Mouse (Mus musculus) urinary bladder, adult 2 months (tissue): ENCODE data around the gene Msi2. TPM values are rescaled to one million over a fixed set of nuclear protein-coding genes. Genes with fewer than 3 reads are reported as not detected.

Experiments used
- DNase-seq: peaks from one replicate; pipeline ENCODE4 v3.0.0; 2022; ENCODE audit warnings: low spot score
- polyA plus RNA-seq: library from polyadenylated mRNA; depleted of rRNA; stranded (reverse); fragments of >200 nt; gene quantifications from 2 replicates; pipeline ENCODE4 v1.2.3, GENCODE M21; 2012

The Msi2 gene
- polyA plus RNA-seq, 1 experiment: 44.7 TPM

DNA sequence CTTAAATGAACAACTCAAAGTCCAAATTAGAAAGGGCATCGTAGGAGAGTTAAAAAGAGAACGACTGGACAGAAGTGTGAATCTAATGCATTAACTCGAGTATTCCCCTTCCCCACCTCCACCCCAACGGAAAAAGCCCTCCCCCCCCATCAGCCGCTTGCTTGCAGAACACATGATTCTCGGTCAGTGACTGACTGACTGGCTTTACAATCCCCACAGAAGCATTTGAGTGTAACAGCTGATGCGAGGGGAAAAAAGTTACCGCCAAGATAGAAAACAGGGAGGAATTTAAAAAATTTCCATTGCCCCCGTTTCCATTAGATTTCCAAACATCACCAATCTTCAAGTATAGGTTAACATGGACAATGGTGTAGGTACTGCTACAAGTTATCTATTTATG, 4.8 kb downstream of the Msi2 start:
- DNase-seq: no peak

DNA sequence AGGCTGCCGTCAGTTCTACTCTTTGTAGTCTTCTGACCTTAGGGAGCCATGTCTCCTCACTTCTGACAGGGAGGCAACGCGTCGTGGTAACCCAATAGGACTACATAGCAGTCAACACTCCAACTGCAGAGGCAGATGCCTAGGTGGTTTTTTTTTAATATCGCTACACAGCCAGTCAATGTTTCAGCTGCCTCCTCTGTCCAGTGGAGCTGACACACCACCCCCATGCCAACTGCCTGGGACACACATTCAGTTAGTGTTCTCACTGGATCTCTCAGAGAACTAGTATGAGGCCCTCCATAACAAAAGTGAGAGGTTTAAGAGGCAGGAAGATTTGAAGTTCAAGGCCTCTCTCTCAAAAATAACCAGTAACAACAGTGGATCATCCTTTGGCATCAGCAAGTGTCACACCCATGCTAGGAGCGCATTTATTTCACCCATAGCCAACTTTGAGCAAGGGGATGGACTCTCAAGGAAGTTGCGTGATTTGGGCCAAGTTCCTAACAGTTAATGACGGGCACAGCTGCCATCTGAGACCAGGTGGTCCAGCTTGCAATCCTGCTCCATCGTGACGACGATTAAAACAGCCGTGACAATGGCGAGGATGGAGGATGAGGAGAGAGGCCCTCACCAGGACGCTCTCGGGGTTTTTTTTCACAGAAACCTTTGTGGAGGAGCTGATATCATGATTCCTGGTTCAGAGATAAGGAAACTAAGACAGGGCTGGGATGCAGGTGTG, 8.3 kb downstream of the Msi2 start:
- DNase-seq: no peak

DNA sequence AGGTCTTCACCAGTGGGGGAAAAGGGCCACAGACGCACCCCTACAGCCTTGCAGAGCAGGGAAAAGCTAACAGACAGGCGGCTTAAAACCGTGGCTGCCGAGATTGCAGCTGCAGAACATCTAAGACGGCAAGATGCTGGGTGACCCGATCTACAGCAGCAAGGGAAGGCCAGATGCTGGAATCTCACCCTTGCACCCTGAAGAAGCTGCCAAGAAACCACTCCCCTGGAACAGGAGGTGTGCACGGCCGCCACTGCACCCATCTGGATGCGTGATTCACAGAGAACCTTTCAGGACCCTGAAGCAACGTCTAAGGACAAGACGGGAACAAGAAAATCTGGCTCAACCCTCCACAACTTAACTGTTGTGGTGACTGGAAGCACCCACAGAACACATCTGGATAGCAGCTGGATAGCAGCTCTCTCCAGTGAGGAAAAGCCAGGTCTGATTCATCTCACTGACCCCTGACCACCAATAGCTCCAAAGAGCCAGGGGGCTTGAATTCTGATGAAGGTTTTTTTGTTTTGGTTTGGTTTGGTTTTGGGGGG, 11.0 kb downstream of the Msi2 start:
- DNase-seq: no peak

DNA sequence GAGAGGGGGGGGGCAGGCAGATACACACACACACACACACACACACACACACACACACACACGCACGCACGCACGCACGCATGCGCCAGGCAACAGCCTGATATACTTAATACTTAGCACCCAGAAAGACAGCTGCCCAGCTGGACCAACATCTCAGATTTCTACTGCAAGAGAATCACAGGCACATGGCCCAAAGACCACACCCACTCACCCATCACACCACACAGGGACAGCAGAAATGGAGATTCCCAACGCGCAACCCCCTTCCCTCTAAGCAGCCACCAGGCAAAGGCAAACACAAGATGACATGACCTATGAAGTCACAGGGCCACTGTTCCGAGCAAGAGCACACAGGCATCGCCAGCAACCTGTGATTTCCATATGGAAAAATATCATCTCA, 13.6 kb downstream of the Msi2 start:
- DNase-seq: no peak

DNA sequence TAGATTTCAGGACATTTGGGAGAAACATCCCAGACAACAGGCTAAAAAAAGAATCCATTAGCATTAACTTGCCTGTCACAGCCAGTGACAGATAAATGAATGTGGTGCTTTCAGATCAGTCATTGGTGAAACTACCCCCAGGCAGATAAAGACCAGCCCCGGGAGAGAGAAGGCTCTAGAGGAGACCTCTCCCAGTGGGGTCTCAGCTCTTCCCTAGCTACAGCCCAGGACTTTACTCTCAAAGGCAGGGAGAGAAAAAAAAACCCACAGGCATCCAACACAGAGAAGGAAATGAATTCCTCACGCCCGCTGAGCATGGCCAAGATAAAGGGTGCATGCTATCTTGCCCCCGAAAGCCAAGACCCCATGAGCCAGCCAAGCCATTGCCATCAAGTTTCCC, 15.1 kb downstream of the Msi2 start:
- no peak for DNase-seq

DNA sequence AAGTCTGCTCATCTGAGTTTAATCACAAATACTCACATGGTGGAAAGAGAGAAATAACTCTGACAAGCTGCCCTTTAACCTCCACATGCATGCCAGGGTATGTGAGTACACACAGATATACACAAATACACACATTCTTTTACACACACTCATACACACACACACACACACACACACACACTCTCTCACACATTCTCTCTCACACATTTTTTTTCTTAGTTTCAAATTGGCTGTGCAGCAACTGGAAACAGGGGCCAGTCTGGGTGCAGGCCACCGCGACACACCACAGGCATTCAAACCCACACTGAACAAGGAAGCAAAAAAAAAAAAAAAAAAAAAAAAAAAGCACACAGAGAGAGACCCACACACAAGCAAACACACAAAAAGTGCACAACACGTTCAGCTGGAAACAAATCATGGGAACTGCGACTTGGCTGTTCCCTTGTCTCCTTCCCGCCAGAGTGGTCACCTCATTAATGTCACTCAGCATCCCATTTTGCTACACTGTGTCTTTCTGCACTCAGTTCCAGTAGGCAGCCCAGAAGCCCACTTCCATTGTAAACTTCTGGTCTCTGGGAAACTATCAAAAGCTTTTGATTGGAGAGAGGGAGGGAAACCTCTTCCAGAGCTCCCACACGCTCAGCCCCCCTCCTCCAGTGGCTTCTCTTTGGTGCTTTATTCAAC, 16.2 kb downstream of the Msi2 start:
- no peak for DNase-seq

DNA sequence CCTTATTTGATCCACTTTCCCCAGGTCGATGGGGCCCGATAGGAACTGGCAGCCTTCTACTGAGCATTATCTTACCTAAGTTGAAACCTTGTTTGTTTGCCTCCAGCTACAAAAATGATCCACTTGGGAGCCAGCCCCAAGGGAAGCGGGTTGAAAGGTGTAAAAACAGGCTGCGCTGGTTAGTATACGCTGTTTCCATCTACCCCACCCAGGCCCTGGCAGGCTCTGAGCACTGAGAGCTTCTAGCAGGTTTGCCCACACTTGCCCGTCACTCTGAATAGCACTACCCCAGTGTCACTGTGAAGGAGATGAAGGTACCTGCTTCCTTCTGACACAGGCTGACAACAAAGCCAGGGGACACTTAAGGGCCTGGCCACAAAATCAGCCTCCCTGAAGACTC, 17.3 kb downstream of the Msi2 start:
- DNase-seq: no peak

DNA sequence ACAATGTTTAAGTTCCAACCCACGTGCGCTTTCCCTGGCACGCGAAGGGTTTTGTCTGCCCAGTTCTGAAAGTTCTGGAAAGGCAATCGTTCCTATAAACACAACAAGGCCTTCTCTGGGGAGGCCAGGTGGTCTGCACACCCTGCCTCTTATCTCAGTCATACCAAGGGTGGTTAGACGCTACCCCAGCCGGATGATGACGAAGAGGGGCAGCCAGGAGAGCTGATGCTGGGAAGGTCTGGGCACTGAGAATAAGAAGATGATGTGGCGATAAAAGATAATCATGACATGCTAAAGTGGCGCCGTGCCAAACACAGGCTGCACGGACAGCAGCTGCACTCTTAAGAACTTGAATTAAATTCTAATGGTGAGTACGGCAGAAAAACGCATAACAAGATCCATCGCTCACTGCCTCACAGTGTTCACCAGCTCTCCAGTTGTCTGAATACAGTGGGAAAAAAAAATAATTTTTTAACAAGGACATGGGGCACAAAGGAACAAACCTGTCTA, 18.1 kb downstream of the Msi2 start:
- no peak for DNase-seq

DNA sequence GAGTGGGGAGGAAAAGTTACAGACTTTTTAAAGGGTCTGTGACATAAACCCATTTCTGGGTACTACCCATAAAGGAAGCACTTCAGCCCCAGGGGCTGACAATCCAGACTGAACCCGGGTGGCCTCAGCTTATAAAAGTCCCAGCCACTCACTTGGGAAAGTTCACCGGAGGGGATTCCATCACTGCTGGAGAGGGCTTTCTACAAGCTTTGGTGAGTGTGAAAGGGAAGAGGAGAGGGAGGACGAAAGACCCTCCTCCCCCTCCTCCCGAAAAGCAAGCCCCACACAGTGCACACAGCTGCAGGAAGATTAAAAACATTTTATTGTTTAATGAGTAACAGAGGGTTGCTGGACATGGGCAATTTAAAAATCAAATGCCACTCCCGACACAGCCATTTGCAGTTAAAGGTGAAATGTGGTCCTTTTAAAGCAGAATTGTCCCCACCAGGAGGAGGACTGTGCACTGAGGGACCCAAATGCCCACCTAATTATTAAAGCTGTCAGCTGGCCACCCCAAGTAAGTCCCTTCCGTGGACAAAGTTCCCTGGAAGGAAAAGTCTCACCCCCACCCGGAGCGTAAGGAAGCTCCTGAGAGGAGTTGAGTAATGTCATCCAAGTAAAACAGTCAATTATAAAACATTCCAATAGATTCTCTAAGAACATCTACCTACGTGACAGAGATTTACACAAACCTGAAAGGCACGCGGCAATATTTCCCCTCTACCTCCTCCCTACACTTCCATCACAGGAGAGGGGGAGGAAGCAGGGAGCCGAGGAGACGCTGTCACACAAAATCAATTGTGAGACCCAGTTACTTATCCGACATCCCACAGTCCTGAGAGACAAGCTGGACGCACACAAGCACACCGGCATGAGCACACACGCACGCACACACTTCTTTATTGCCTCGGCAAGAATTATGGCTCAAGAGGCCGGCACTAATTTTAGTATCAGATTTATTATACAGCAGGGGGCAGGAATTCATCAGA, 24.1 kb downstream of the Msi2 start:
- DNase-seq: no peak

DNA sequence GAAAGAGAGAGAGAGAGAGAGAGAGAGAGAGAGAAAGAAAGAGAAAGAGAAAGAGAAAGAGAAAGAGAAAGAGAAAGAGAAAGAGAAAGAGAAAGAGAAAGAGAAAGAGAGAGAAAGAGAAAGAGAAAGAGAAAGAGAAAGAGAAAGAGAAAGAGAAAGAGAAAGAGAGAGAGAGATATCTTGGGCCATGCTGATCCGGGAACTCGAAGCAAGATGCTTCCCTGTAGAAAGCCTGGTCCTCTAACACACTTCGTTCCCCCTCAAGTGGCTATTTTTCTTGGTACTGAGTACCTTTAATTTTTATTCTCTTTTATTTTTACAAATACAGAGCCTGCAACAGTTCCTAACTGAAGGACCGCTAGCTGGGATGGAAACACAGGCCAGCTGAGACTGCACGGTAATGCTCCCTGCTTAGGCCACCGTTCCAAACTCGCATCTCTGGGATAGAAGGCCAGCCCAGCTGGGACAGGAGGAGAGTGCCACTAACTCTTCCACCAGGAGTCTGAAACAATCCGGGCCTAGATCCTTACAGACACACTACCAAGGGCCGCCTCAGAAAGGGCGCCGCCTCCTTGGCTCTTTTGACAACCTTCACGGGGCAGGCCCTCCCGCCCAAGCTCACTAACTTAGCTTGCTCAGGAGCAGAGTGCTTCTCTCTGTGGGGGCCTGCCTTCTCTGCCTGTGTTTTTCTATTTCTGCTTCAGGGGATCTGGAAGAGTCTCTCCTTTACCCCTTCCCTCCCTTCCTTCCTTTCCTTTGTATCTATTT, 25.1 kb downstream of the Msi2 start:
- DNase-seq: no peak

DNA sequence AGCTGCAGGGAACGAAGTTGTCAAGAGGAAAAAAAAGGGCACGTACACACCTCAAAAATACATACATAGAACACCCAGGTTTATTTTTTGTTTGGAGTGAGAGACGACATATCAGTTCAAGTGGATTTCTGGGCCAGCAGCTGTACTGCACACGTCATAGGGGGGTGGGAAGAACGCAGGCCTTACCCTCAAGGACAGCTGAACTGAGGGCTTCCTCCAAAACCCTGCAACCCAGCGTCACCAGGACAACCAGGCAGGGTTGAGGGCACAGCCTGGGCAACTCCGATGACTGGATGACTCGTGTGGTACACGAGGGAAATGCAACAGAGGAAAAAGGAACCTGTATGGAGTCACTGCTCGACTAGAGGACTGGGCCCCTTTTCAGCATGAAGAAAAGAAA, 25.9 kb downstream of the Msi2 start:
- DNase-seq: no peak

DNA sequence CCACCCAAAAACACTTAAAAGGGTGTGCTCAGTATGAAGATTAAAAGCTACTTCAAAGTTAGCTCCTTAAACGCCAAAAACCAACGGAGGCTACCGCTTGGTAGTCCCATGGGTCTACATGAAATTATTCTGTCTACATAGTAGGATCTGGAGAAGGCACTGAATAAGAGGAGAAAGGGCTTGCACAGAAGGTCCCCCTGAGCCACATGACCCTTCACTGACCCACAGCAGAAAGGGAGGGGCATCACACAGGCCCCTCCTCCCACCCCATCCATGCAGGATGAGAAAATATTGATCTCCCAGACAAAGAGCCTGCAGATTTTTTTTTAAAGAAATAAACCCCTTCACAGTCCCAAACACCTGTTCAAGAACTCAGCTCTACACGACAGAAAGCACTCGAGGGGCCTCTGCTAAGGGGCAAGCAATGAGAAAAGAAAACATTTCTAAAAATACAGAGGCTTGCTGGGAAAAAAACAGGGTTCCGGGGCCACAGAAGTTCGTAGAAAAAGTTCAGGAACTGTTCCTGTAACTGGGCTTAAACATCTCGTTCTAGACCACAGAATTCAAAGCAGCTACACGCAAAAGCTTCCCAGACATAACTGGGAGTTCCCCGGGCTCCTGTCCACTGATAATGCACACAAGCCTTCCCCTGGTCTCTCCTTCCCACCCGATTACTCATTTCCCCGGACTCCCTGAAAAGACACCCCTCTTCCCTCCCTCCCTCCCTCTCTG, 27.6 kb downstream of the Msi2 start:
- DNase-seq: no peak

DNA sequence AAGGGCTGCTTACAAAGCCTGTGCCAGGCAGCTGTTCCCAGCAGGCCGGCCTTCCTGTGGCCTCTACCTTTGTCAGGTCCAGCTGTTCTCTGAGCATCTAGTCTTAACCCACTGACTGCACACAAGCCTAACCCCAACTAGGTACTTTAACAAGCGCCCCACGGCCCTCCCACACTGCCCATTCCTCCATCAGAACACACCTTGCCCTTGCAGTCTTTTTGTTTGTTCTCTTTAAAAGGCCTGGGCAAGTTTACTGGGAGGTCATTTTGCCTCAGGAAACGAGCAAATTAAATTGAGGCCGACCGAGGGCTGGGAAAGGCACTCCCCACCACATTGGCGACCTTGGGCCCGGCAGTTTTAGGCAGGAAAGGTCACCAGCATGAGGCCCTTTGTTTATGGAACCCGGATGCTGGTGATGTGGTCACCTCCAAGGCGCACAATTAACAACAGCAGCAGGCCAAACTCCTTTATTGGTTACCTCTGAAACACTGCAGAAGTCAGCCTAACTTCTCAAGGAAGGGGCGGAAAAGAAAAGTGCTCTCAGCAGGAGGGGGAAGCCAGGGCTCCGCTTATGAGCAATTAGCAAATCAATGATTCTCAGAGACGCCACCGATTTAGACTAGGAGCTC, 28.4 kb downstream of the Msi2 start:
- DNase-seq: no peak

DNA sequence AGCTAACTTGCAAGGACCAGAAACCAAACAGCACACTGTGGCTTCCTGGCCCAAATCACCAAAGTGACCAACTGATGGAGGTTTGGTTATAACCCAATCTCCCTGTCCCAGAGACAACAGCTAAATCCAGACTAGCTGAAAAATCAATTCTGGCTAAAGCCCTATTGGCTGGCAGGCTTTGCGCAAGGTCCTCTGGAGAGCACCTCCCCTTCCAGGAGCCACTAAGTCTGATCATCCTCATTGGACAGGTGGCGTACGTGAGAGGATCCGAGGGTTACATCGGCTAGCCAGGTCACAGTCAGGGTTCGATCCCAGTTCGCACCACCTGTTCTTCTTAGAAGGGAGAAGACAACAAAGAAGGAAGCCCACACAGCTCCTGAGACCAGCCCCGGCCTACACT, 29.7 kb downstream of the Msi2 start:
- no peak for DNase-seq

DNA sequence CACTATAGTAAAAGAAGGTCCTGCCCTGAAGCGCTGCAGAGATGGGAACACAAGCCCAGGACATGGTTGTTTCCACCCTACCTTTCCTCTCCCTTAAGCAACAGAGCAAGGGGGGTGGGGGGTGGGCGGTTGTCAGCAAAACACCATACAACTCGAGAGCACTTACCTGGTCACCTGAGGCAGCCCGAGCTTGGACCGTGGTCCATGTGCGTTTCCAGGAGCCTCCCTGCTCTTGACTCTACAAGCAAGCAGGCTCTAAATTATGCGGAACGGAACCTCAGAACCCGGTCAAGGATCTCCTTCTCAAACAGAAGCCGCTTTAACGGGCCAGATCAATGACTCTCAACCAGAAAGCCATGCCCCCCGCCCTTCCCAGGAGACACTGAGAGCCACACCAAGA, 30.6 kb downstream of the Msi2 start:
- DNase-seq: no peak

DNA sequence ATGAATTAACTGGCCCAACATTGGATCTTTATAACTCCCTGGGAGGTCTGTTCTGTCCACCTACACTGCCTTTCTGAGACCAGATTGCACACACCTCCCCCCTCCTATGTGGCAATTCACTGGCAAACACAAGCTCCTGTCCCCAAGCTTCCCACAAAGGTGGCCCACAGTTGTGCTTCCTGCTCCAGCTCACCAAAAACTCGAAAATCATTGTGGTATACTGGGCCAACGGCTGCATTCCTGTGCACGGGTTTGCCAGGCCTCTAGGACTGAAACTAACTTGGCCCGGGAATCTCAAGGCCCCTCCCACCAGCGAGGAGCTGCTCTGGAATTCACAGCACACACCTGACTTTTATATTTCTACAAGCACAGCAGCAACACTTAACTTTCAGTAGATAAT, 31.3 kb downstream of the Msi2 start:
- DNase-seq: no peak

DNA sequence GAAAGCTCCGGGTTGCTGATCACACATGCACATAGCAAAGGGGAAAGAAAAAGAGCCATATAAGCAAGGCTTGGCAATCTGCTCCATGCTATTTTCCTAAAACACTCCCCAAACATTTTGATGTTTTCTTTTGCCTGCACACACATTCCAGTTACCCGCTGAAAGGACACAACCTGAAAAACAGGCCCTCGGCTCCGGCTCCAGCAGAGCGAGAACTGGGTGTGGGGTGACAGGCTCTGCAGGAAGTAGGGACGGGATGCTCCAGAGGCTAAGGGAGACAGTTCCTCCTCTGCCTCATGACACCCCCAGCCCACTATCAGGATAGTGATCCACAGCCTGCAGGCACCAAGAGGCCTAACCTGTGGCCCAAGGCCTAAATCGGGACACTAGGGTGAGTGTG, 32.3 kb downstream of the Msi2 start:
- no peak for DNase-seq

DNA sequence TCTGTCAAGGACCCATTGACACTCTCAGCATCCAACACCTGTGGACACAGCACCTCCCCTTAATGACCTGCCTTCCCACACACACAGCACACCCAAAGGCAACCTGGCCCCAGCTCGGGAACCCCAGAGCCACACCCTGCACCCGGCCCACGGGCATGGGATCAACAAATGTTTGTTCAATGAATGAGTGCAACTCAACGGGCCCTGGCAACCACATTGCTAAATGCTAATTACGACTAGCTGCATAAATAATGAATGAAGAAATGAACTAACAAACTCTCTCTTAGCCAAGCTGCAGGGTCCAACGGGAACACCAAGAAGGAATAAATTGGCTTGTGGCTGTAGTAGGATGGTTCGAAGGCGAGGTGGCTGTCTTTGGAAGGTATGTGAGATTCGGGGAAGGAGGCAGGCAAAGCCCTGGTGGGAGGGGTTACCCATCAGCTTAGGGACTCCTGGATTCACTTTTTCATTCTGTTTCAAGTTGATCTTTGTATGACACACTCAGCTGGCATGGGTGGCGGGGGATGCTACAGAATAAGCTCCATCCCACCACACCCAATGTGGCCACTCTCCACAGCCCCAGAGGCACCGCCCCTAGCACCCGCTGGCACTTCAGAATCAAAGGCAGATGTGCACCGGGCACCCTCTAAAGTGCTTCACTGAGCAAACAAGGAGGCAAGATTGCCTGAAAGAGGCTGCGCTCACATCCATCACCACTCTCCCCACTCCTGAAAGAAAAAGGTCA, 35.1 kb downstream of the Msi2 start:
- no peak for DNase-seq

DNA sequence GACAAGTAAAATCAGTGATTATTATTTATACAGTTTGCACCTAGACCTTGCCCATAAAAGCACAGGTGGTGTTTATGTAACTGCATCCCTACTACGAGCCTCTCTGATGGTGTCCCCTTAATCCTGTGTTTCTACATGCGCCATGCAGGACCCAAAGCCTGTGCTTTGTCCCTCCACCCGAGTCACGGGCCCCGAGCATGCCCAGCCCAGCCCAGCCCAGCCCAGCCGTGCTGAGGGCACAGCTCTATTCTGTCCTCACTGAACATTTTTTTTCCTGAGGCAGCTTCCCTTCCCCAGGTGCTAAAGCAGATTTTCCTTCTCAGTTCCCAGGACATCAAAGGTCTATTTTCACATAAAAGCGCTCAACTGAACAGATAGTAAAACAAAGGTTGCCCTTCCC, 41.0 kb downstream of the Msi2 start:
- no peak for DNase-seq
